Mouse (Mus musculus) cerebral cortex, adult 2 months (tissue): ENCODE measurements around the gene Mthfd1l.

Experiments
- WGBS: fragments of 180-500 bp; shearing (Covaris S2); methylation state at CpG from one replicate; pipeline ENCODE4 v1.1.7; 2018; 5-methylcytosine and 5-hydroxymethylcytosine counted together

Gene Mthfd1l

GRCm38 (mm10) chr10:4155521-4155920, 182.6 kb downstream of the Mthfd1l start:
- WGBS, result 76% methylated on average over 5 of the region's 5 CpGs

GRCm38 (mm10) chr10:4158533-4158932, 185.6 kb downstream of the Mthfd1l start:
- WGBS, result 85% methylated on average over 5 of the region's 5 CpGs

DNA sequence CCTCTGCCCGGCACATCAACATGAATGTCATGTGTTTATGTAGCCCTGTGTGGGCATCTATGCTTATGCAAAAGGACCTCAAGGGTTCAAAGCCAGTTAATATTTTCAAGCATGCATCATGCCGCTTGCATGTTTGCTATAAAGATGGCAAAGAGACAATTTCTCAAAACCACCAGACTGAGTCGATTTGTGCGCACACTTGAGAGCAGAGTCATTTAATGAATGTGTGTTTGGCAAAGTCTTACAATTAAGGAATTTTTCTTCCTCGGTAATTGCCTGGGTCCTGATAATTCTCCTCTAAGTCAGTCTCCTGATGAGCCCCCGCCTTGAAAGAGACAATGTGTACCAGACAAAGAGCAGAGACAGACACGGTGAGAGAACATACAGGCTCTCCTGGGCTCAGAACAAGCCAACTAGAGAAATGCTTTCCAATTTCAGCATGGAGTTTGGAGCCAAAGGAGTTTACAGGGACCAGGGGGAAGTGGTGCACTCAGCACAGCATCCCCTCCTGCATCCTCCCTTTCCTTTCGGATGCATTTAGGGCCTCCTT, 186.7 kb downstream of the Mthfd1l start:
- WGBS, result 79% methylated on average over 8 of the region's 8 CpGs

GRCm38 (mm10) chr10:4160242-4160785, 187.4 kb downstream of the Mthfd1l start:
- WGBS, result 77% methylated on average over 13 of the region's 13 CpGs

DNA sequence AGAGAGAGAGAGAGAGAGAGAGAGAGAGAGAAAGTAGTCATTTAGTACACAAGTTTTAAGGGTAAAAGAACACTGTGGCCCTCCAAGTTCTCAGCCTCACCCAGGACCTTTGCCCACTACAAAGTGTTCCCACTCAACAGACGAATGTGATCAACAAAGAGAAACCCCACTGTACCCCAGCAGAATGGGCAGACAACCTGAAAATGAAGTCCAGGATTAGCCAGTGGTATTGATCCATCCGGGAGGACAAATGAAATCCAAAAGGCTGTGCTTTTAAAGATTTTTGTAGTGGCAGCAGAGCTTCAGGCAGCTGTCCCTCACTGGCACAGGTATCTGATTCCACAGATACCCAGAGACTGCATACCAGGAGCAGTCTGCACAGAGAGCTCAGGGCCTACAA, 189.1 kb downstream of the Mthfd1l start:
- 79% methylated on average over 2 of the region's 2 CpGs for WGBS

GRCm38 (mm10) chr10:4162976-4163375, 190.1 kb downstream of the Mthfd1l start:
- 67% methylated on average over 3 of the region's 3 CpGs for WGBS

DNA sequence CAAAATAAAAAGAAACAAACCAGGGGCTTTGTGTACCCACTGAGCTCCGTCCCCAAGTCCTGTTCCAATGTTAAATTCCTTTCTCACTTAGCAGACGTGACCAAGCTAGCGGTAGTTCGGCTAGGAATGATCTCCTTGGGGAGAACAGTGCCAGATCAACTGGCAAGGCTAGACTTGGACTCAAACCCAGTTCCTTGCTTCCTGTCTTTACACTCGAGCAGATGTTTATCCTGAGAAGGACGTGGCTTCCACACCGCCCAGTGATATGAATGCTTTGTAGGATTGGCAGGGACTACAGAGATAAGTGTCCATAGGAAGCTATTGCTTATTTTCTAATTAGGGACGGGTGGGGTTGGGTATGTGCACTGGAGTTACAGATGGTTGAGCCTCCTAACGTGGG, 191.8 kb downstream of the Mthfd1l start:
- 78% methylated on average over 9 of the region's 9 CpGs for WGBS

DNA sequence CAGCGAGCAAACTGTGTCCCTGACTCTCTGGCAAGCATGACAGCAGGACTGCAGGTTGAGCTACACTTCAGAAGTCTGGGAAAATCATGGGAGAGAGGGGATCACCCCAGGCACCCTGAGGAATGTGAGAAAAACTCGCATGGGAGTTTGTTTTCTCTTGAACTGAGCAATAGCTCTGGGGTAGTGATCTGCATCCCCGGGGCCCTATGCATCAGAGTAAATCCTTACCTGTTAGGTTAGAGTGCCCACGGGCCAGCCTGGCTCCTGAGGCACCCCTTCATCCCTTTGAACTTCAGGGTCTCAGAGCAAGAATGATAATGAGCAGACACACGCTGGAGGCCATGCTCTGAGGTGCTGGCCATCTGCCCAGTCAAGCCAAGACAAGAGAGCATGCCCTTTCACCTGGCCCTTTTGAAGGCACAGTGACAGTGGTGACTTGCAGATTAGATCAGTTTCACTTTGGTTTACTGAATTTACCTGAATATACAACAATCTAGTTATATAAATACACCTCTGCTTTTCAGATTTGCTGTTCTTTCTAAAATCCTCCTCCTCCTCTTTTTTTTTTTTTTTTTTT, 195.4 kb downstream of the Mthfd1l start:
- 58% methylated on average over 5 of the region's 5 CpGs for WGBS

GRCm38 (mm10) chr10:4174229-4174628, 201.3 kb downstream of the Mthfd1l start:
- WGBS, result 65% methylated on average over 5 of the region's 5 CpGs

- 55% methylated on average over 3 of the region's 3 CpGs for WGBS
These were observed 201.8 kb downstream of the Mthfd1l start for GRCm38 (mm10) chr10:4174717-4175116.

GRCm38 (mm10) chr10:4177285-4177684, 204.4 kb downstream of the Mthfd1l start:
- 54% methylated on average over 4 of the region's 4 CpGs for WGBS

DNA sequence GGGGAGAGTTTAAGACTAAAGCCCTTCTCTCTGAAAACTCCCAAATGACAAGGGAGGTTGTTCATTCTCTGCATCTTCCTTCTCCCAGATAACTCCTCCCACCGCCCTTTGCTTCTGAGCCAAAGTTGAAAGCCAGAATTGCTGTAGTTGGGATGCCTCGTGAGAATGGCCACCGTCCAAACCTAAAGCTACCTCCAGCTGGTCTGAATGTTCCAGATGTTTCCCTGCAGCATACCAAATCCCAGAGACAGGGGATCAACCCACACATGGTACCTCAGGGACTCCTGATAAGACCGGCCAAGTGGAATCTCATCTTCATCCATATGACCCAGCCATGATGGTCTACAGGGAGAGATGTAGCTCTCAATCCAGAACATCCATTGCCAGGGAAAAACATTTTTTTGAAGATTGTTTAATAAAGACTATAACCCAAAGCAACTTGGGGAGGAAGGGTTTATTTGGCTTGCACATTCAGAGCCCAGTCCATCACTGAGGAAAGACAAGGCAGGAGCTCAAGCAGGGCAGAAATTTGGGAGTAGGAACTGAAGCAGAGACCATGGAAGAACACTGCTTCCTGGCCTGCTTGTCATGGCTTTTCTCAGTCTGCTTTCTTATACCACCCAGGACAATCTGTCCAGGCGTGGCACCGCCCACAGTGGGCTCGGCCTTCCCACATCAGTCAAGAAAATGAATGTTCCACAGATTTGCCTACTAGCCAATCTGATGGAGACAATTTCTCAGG, 206.3 kb downstream of the Mthfd1l start:
- 93% methylated on average over 7 of the region's 7 CpGs for WGBS

DNA sequence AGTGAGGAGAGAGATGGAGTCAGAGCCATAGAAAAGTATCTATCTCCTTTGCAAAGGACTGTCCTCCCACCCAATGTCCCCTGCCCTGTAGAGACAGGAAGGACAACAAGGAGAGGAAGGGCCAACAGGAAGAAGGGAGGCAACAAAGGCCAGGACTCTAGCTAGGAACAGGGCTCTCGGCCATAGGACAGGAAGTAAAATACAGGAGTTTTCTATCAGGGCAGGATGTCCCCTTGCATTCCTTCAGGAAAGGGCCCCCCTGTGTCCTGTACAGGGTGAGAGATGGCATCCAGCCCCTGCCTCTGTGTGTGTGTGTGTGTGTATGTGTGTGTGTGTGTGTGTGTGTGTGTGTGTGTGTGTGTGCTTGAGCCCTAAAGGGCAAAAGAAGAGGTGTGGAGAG, 209.0 kb downstream of the Mthfd1l start:
- WGBS, result 71% methylated on average over 1 of the region's 1 CpGs

DNA sequence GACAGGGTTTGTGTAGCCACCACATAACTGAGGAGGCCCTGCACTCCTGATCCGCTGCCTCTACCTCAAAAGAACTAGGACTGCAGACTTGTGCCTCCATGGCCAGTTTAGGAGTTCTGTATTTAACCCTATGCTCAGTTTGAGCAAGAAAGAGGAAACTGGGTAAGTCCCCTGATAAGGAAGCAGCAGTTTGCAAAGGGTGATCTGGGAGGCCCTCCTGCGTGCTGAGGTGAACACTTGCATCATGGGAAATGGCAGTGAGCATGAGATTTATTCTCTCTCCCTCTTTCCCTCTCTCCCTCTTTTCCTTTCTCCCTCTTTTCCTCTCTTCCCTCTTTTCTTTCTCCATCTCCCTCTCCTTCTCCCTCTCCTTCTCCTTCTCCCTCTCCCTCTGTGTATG, 209.5 kb downstream of the Mthfd1l start:
- 88% methylated on average over 2 of the region's 2 CpGs for WGBS

GRCm38 (mm10) chr10:4188614-4189402, 215.9 kb downstream of the Mthfd1l start:
- 81% methylated on average over 18 of the region's 18 CpGs for WGBS

- 88% methylated on average over 6 of the region's 6 CpGs for WGBS
These were observed 216.5 kb downstream of the Mthfd1l start for GRCm38 (mm10) chr10:4189422-4189821.

GRCm38 (mm10) chr10:4198978-4199377, 226.1 kb downstream of the Mthfd1l start:
- WGBS, result 86% methylated on average over 6 of the region's 6 CpGs

DNA sequence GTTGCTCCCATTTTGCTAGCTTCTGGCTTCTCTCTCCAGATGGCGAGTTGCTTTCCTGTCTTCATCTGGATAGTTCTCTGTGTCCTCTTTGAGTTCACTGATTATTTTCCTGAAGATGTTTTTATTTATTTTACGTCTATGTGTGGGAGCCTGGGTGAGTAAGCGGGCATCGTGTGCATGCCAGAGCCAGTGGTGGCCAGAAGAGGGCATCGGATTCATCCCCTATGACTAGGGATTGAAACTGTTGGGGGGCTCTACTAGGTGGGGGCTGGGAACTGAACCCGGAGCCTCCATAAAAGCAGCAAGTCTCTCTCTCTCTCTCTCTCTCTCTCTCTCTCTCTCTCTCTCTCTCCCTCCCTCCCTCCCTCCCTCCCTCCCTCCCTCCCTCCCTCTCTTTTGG, 227.0 kb downstream of the Mthfd1l start:
- 86% methylated on average over 6 of the region's 6 CpGs for WGBS

- WGBS, result 94% methylated on average over 5 of the region's 5 CpGs
These were observed 227.7 kb downstream of the Mthfd1l start for GRCm38 (mm10) chr10:4200546-4201104.

DNA sequence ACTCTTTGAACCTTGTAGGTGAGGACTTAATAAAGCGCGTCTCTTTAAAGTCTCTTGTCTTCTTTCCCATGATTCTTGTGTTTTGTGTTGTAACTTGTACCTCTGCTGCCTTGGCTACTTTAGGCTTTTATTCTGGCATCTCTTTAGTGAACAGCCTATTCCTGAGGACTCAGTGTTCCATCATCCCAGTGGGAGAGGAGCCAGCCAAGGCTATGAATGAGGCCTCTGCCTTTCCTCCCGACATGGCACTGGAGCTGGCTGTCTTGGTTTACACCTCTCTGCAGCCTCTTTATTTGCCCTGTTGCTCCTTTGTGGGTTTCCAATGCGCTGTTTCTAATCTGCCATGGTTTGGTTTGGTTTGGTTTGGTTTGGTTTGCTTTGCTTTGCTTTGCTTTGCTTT, 228.2 kb downstream of the Mthfd1l start:
- WGBS, result 90% methylated on average over 4 of the region's 4 CpGs

DNA sequence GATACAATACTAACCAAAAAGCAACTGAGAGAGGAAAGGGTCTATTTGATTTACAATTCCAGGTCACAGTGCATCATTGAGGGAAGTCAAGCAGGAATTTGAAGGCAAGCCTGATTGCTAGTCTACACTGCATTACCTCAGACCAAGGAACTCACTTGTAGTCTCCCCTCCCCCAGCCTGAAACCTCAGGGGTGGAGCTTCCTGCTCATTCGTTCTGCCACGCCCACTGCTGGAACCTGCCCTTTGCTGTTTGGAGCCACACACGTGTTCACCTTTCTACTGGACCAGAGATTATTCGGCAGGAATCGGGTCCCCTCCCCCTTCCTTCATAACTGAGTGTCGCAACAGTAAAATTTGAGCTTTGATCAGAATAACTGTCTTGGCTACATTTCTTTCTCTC, 230.7 kb downstream of the Mthfd1l start:
- WGBS, result 70% methylated on average over 6 of the region's 6 CpGs

GRCm38 (mm10) chr10:4209040-4209439, 236.1 kb downstream of the Mthfd1l start:
- WGBS, result 88% methylated on average over 15 of the region's 15 CpGs
